In genomic region chr10:99108431-99108982, GRCm38 (mm10) we compare ENCODE assay signal across 8 mouse cellular contexts. TPM values are rescaled to one million over a fixed set of nuclear protein-coding genes. Genes with fewer than 3 reads are reported as not detected.
A peak's percentile ranks its signal among the peaks of the same experiment; 100 is the strongest.
DNase-seq lines count a peak whose midpoint lies in the region; ATAC-seq and TF ChIP-seq lines count a peak whose summit lies in the region.

No protein-coding gene starts in this region.

- TF ChIP-seq CTCF in G1E (IDR thresholded peaks at IDR 0.05; ENCODE audit: low read depth, low read length): no peak

- intact Hi-C loops in heart, postnatal 25 days (cut with DNase I): loop anchor here (5.0 kb wide), 3 partner anchors 44 to 469 kb away; partner anchors contain the start of gene Atp2b1

- H3K27ac ChIP-seq in heart, embryonic 15.5 days: peak overlapping the region; percentile 88; the same call in 1 of the 2 replicates
- peak overlapping the region; percentile 75 for H3K27ac ChIP-seq in heart, embryonic 16.5 days (ENCODE audit: low read length)
- no peak overlapping the region for H3K27ac ChIP-seq in midbrain, embryonic 11.5 days (ENCODE audit: low read depth, low read length)

- H3K9me3 ChIP-seq in heart, embryonic 15.5 days (replicated peaks): no peaks in the 10 kb centered on the region
- peaks cover 4% of the 10 kb centered on the region for H3K9me3 ChIP-seq in G1E (replicated peaks)
- no peaks in the 10 kb centered on the region for H3K9me3 ChIP-seq in heart, embryonic 16.5 days (replicated peaks; ENCODE audit: control insufficient read depth, low read length)
- no peaks in the 10 kb centered on the region for H3K9me3 ChIP-seq in midbrain, embryonic 11.5 days (ENCODE audit: control insufficient read depth, low read length)

- peaks cover 13% of the 10 kb centered on the region for H3K4me1 ChIP-seq in heart, embryonic 15.5 days (replicated peaks)
- peaks cover 28% of the 10 kb centered on the region for H3K4me1 ChIP-seq in G1E (ENCODE audit: insufficient read depth, low read depth, low read length)
- peaks cover 10% of the 10 kb centered on the region for H3K4me1 ChIP-seq in heart, embryonic 16.5 days (ENCODE audit: control insufficient read depth, insufficient read depth, low read length)
- peaks cover 12% of the 10 kb centered on the region for H3K4me1 ChIP-seq in midbrain, embryonic 11.5 days (ENCODE audit: control insufficient read depth, insufficient read depth, low read length)

- no peaks in the 10 kb centered on the region for H3K27me3 ChIP-seq in heart, embryonic 15.5 days
- H3K27me3 ChIP-seq in G1E (ENCODE audit: insufficient read depth, low read length): no peaks in the 10 kb centered on the region
- H3K27me3 ChIP-seq in heart, embryonic 16.5 days (ENCODE audit: control insufficient read depth, insufficient read depth, low read length): no peaks in the 10 kb centered on the region
- H3K27me3 ChIP-seq in midbrain, embryonic 11.5 days (ENCODE audit: control insufficient read depth, insufficient read depth, low read length): no peaks in the 10 kb centered on the region

- H3K4me3 ChIP-seq in heart, embryonic 15.5 days: peak overlapping the region; percentile 92
- peak overlapping the region; percentile 90 for H3K4me3 ChIP-seq in G1E (ENCODE audit: low read depth, low read length)
- peak overlapping the region; percentile 83 for H3K4me3 ChIP-seq in heart, embryonic 16.5 days (ENCODE audit: low read length)
- H3K4me3 ChIP-seq in midbrain, embryonic 11.5 days (ENCODE audit: low read depth, low read length): peak overlapping the region; percentile 87

- 0 out of 2 replicates have a peak, but pooled peaks cover 5% of the 10 kb centered on the region for H3K36me3 ChIP-seq in heart, embryonic 15.5 days
- peaks cover 28% of the 10 kb centered on the region for H3K36me3 ChIP-seq in G1E (replicated peaks)
- peaks cover 12% of the 10 kb centered on the region for H3K36me3 ChIP-seq in heart, embryonic 16.5 days (ENCODE audit: control insufficient read depth, insufficient read depth)
- peaks cover 4% of the 10 kb centered on the region; the same call in 1 of the 2 replicates for H3K36me3 ChIP-seq in midbrain, embryonic 11.5 days (ENCODE audit: control insufficient read depth, insufficient read depth, low read length)

- peak overlapping the region; percentile 82 for H3K9ac ChIP-seq in heart, embryonic 15.5 days
- peak overlapping the region; percentile 85 for H3K9ac ChIP-seq in heart, embryonic 16.5 days (ENCODE audit: low read length)
- H3K9ac ChIP-seq in midbrain, embryonic 11.5 days (ENCODE audit: low read length): peak overlapping the region; percentile 92

- no peak for DNase-seq in heart, postnatal 25 days (ENCODE audit: low spot score)
- no peak for DNase-seq in G1E (ENCODE audit: low spot score)
- peak; percentile 86 for DNase-seq in midbrain, embryonic 11.5 days (ENCODE audit: low spot score, missing footprints)
- no peak for DNase-seq in gastrocnemius, postnatal 4 days (ENCODE audit: low spot score in 2 of 2)
- DNase-seq in ovary, postnatal 14 days (ENCODE audit: low spot score): no peak

- no peak for ATAC-seq in heart, embryonic 15.5 days (replicated peaks; ENCODE audit: insufficient number of reproducible peaks, insufficient read depth, low FRiP score, low read depth)
- ATAC-seq in G1E (ENCODE audit: extremely low read depth, insufficient number of reproducible peaks, low FRiP score, poor library complexity, severe bottlenecking): no peak
- no peak for ATAC-seq in heart, embryonic 16.5 days (replicated peaks; ENCODE audit: extremely low read depth, insufficient read depth, low FRiP score)
- no peak; the same call in none of the 2 replicates for ATAC-seq in midbrain, embryonic 11.5 days (ENCODE audit: low FRiP score)
- no peak for ATAC-seq in monocyte, adult 5-6 weeks (replicated peaks; ENCODE audit: insufficient number of reproducible peaks, low FRiP score, low TSS enrichment, poor library complexity, severe bottlenecking)

- 29% methylated on average over 12 of the region's 12 CpGs for WGBS in heart, embryonic 15.5 days
- 25% methylated on average over 12 of the region's 12 CpGs for WGBS in heart, embryonic 16.5 days
- 33% methylated on average over 12 of the region's 12 CpGs for WGBS in midbrain, embryonic 11.5 days

- peak overlapping the region; percentile 91 for H3K4me2 ChIP-seq in heart, embryonic 15.5 days
- peak overlapping the region; percentile 95 for H3K4me2 ChIP-seq in heart, embryonic 16.5 days (ENCODE audit: low read depth, low read length)
- peak overlapping the region; percentile 96 for H3K4me2 ChIP-seq in midbrain, embryonic 11.5 days

RNA-seq across cellular contexts. Expression of gene Galnt4, which starts 0.5 kb away (rescaled TPM):
- polyA plus RNA-seq in heart, embryonic 15.5 days (2015; fragmentation: Nextera tagmentation; extraction: Ambion mirVana): 5.5 and 7.4 TPM in 2 replicates
- total RNA-seq in heart, postnatal 25 days (2021): 1 to 10 TPM; 3.2 to 3.6 TPM
- total RNA-seq in G1E (2014; fragmentation: Nextera tagmentation) (4.2 and 4.6 TPM in 2 replicates), G1E (2017) (4.5 and 4.8 TPM in 2 replicates)
- 0.76 and 1.1 TPM in 2 replicates for polyA plus RNA-seq in G1E (2012)
- 5.6 and 6.1 TPM in 2 replicates for polyA plus RNA-seq in heart, embryonic 16.5 days (2015; fragmentation: Nextera tagmentation; extraction: Ambion mirVana)
- 3.3 and 4.3 TPM in 2 replicates for polyA plus RNA-seq in midbrain, embryonic 11.5 days (2014; fragmentation: Nextera tagmentation; extraction: Ambion mirVana)
- total RNA-seq in gastrocnemius, postnatal 4 days (2021): 1 to 10 TPM; 9.1 TPM
- 8.3 to 13.4 TPM (median 8.6 TPM) in 3 replicates for total RNA-seq in monocyte, adult 5-6 weeks (2017)

RNA-seq across cellular contexts. Expression of gene Poc1b, which starts 1.7 kb away (rescaled TPM):
- 7.2 and 10.6 TPM in 2 replicates for polyA plus RNA-seq in heart, embryonic 15.5 days (2015; fragmentation: Nextera tagmentation; extraction: Ambion mirVana)
- 1 to 10 TPM; 5.3 to 6.4 TPM for total RNA-seq in heart, postnatal 25 days (2021)
- 53.0 and 54.0 TPM in 2 replicates for total RNA-seq in G1E (2014; fragmentation: Nextera tagmentation)
- total RNA-seq in G1E (2017): 3.0 and 5.6 TPM in 2 replicates
- polyA plus RNA-seq in G1E (2012): 17.4 and 20.7 TPM in 2 replicates
- 8.1 and 10.0 TPM in 2 replicates for polyA plus RNA-seq in heart, embryonic 16.5 days (2015; fragmentation: Nextera tagmentation; extraction: Ambion mirVana)
- 37.2 and 38.6 TPM in 2 replicates for polyA plus RNA-seq in midbrain, embryonic 11.5 days (2014; fragmentation: Nextera tagmentation; extraction: Ambion mirVana)
- 10 to 100 TPM in 1 of 2 experiments, 1 to 10 TPM in 1; 8.1 to 10.4 TPM for total RNA-seq in gastrocnemius, postnatal 4 days (2021)
- total RNA-seq in monocyte, adult 5-6 weeks (2017): 3.5 to 11.2 TPM (median 9.5 TPM) in 3 replicates

RNA-seq across cellular contexts. Expression of gene Phxr2, which starts 17.6 kb away (rescaled TPM):
- polyA plus RNA-seq in heart, embryonic 15.5 days (2015; fragmentation: Nextera tagmentation; extraction: Ambion mirVana): not detected in 2 replicates
- not detected for total RNA-seq in heart, postnatal 25 days (2021)
- total RNA-seq in G1E (2014; fragmentation: Nextera tagmentation) (not detected in 2 replicates), G1E (2017) (not detected in 2 replicates)
- polyA plus RNA-seq in G1E (2012): not detected in 2 replicates
- polyA plus RNA-seq in heart, embryonic 16.5 days (2015; fragmentation: Nextera tagmentation; extraction: Ambion mirVana): not detected in 2 replicates
- 0.14 TPM in 1 of 2 replicates, not detected in the other for polyA plus RNA-seq in midbrain, embryonic 11.5 days (2014; fragmentation: Nextera tagmentation; extraction: Ambion mirVana)
- total RNA-seq in gastrocnemius, postnatal 4 days (2021): not detected
- not detected in 3 replicates for total RNA-seq in monocyte, adult 5-6 weeks (2017)
